Mouse (Mus musculus) liver, embryonic 16.5 days (tissue): ENCODE data around the gene Gatm. TPM values are rescaled to one million over a fixed set of nuclear protein-coding genes. Genes with fewer than 3 reads are reported as not detected.

Experiments used
- ATAC-seq: fragments of 200-750 bp; cut with Nextera tagmentation; 2 replicates; pipeline ENCODE4 v1.8.0; 2017; ENCODE audit warnings: low read depth, mild to moderate bottlenecking, moderate number of reproducible peaks, moderate library complexity
- H3K27ac ChIP-seq: fragments of 300-500 bp; sonication (generic); 2 replicates; pipeline ENCODE4 v1.5.1; 2014; ENCODE audit warnings: mild to moderate bottlenecking, low read length
- H3K27me3 ChIP-seq: fragments of 300-500 bp; sonication (generic); 2 replicates; pipeline ENCODE4 v1.6.1; 2014; ENCODE audit warnings: low read depth, low read length, mixed read lengths; ENCODE audit not compliant: control insufficient read depth, insufficient read depth
- H3K36me3 ChIP-seq: fragments of 300-500 bp; sonication (generic); 2 replicates; pipeline ENCODE4 v1.6.1; 2014; ENCODE audit warnings: mild to moderate bottlenecking; ENCODE audit not compliant: control insufficient read depth, insufficient read depth
- H3K4me1 ChIP-seq: fragments of 300-500 bp; sonication (generic); 2 replicates; pipeline ENCODE4 v1.6.1; 2014; ENCODE audit warnings: low read depth, low read length, mixed read lengths; ENCODE audit not compliant: control insufficient read depth
- H3K4me2 ChIP-seq: fragments of 300-500 bp; sonication (generic); 2 replicates; pipeline ENCODE4 v1.6.1; 2014; ENCODE audit warnings: low read depth, low read length, mixed read lengths
- H3K4me3 ChIP-seq: fragments of 300-500 bp; sonication (generic); 2 replicates; pipeline ENCODE4 v1.5.1; 2014; ENCODE audit warnings: low read depth, mild to moderate bottlenecking, low read length
- H3K9ac ChIP-seq: fragments of 300-500 bp; sonication (generic); 2 replicates; pipeline ENCODE4 v1.6.1; 2014; ENCODE audit warnings: low read depth, low read length
- H3K9me3 ChIP-seq: fragments of 300-500 bp; sonication (generic); replicated peaks from 2 replicates; pipeline ENCODE4 v1.6.1; 2016; ENCODE audit warnings: low read length; ENCODE audit not compliant: control insufficient read depth
- WGBS: fragments of 180-500 bp; shearing (Covaris S2); extraction: QIAGEN DNeasy Blood & Tissue Kit; methylation state at CpG from one replicate; pipeline ENCODE4 v1.1.7; 2014; ENCODE audit not compliant: insufficient replicate concordance; 5-methylcytosine and 5-hydroxymethylcytosine counted together
- polyA plus RNA-seq: library from polyadenylated mRNA; unstranded; fragments of >200 nt; fragmentation: Nextera tagmentation; extraction: Ambion mirVana; gene quantifications from 2 replicates; pipeline ENCODE4 v1.2.1, GENCODE M21; 2015

Gatm gene
- polyA plus RNA-seq, 1 experiment from 2014 or later = 27.4 TPM

DNA sequence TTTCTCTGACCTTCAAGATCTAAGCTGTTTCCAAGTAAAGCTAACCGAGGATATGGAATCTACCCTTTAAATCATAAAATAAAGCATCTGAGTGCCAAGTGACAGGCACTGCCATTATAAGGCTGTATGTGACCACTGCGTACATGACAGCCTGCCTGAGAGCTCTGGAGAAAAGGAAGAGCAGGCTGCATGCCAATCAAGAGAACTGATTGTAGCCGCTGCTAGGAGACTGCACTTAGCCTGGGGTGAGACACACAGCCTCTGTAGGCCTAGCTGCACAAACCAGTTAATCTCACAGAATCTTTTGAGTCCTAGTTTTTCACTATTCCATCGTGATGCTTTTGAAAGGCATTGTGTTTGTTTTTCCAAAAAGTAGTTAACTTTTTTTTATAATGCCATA, 7.6 kb upstream of the Gatm start:
- no peak for ATAC-seq
- WGBS = 46% methylated on average over 4 of the region's 4 CpGs
- no peaks in the 10 kb centered on the region for H3K4me1 ChIP-seq

DNA sequence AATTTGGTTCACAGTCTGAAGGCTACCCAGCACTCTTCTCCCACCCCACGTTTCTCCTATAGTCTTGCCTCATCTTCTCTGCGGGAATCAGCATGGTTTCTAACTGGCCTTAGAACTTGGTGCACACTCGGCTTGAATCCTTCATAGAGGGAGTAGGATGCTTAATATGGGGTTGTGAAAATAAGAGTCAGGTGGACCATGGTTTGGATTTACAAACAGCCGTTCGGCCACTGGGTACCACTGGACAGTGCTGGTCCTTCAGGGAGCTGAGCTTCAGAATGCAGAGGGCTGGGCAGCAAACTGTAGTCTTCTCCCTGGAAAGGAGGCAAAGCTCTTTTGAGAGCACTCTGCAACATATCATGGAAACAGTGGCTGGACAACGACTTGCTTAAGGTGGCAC, 6.7 kb upstream of the Gatm start:
- Histone ChIP-seq H3K9ac (no peak overlapping the region), H3K4me3 (no peak overlapping the region), H3K27ac (no peak overlapping the region), H3K27me3 (no peaks in the 10 kb centered on the region), H3K4me2 (no peak overlapping the region), H3K9me3 (no peaks in the 10 kb centered on the region), H3K36me3 (no peaks in the 10 kb centered on the region), H3K4me1 (no peaks in the 10 kb centered on the region)
- 69% methylated on average over 6 of the region's 6 CpGs for WGBS
- ATAC-seq = no peak

More for the DNA sequence above, 7.6 kb upstream of the Gatm start:
- H3K4me2 ChIP-seq = no peak overlapping the region
- no peaks in the 10 kb centered on the region for H3K36me3 ChIP-seq
- H3K27ac ChIP-seq = no peak overlapping the region
- H3K9me3 ChIP-seq = no peaks in the 10 kb centered on the region
- no peak overlapping the region for H3K4me3 ChIP-seq
- H3K9ac ChIP-seq = no peak overlapping the region
- no peaks in the 10 kb centered on the region for H3K27me3 ChIP-seq

GRCm38 (mm10) chr2:122616237-122616636, 5.1 kb upstream of the Gatm start:
- Histone ChIP-seq H3K27ac (no peak overlapping the region), H3K4me3 (no peak overlapping the region), H3K27me3 (no peaks in the 10 kb centered on the region), H3K36me3 (no peaks in the 10 kb centered on the region), H3K9ac (no peak overlapping the region), H3K4me1 (no peaks in the 10 kb centered on the region), H3K4me2 (no peak overlapping the region), H3K9me3 (no peaks in the 10 kb centered on the region)
- no peak for ATAC-seq
- 63% methylated on average over 6 of the region's 6 CpGs for WGBS

- WGBS = 63% methylated on average over 4 of the region's 4 CpGs
- Histone ChIP-seq H3K9me3 (no peaks in the 10 kb centered on the region), H3K4me1 (no peaks in the 10 kb centered on the region; the same call in 1 of the 2 replicates), H3K9ac (peak overlapping the region; percentile 49; the same call in 1 of the 2 replicates), H3K27ac (no peak overlapping the region), H3K4me2 (peak overlapping the region; percentile 75), H3K36me3 (no peaks in the 10 kb centered on the region), H3K4me3 (peak overlapping the region; percentile 59), H3K27me3 (peaks cover 3% of the 10 kb centered on the region)
- ATAC-seq = no peak
Observed at GRCm38 (mm10) chr2:122611654-122611973, 511 bp upstream of the Gatm start.

GRCm38 (mm10) chr2:122608820-122609219, 2.3 kb downstream of the Gatm start:
- H3K27ac ChIP-seq = no peak overlapping the region
- 62% methylated on average over 9 of the region's 9 CpGs for WGBS
- no peak overlapping the region for H3K4me2 ChIP-seq
- no peaks in the 10 kb centered on the region; the same call in 1 of the 2 replicates for H3K4me1 ChIP-seq
- no peak overlapping the region for H3K4me3 ChIP-seq
- no peak for ATAC-seq
- no peak overlapping the region for H3K9ac ChIP-seq
- no peaks in the 10 kb centered on the region for H3K9me3 ChIP-seq
- peaks cover 3% of the 10 kb centered on the region for H3K27me3 ChIP-seq
- H3K36me3 ChIP-seq = no peaks in the 10 kb centered on the region

DNA sequence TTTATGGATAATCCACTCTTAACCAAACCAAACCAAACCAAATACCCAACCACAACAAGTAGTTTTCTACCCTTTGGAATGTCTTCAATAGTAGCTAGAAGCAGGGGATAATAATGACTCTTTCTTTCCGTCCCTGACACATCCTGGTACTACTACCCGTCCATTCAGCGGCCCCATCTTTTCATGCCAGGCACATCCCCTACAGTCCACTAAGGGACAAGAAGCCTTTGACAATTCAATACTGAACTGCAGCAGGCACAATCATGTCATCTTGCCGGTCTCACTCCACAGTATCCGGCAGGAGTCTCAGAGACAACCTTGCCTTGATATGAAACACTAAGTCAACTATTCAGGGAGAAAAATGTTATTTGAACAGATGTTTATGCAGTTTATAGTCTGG, 5.3 kb downstream of the Gatm start:
- Histone ChIP-seq H3K36me3 (no peaks in the 10 kb centered on the region), H3K9ac (no peak overlapping the region), H3K9me3 (no peaks in the 10 kb centered on the region), H3K27me3 (peaks cover under 1% of the 10 kb centered on the region), H3K4me3 (no peak overlapping the region), H3K27ac (no peak overlapping the region), H3K4me2 (no peak overlapping the region), H3K4me1 (no peaks in the 10 kb centered on the region; the same call in 1 of the 2 replicates)
- ATAC-seq = no peak
- WGBS = 75% methylated on average over 5 of the region's 5 CpGs

- WGBS = 76% methylated on average over 2 of the region's 2 CpGs
- ATAC-seq = no peak
- H3K4me3 ChIP-seq = no peak overlapping the region
- no peaks in the 10 kb centered on the region for H3K4me1 ChIP-seq
- H3K27ac ChIP-seq = no peak overlapping the region
- H3K36me3 ChIP-seq = no peaks in the 10 kb centered on the region
- H3K9ac ChIP-seq = no peak overlapping the region
- H3K9me3 ChIP-seq = no peaks in the 10 kb centered on the region
- no peaks in the 10 kb centered on the region for H3K27me3 ChIP-seq
- H3K4me2 ChIP-seq = no peak overlapping the region
Observed at GRCm38 (mm10) chr2:122601354-122601753, 9.7 kb downstream of the Gatm start.

DNA sequence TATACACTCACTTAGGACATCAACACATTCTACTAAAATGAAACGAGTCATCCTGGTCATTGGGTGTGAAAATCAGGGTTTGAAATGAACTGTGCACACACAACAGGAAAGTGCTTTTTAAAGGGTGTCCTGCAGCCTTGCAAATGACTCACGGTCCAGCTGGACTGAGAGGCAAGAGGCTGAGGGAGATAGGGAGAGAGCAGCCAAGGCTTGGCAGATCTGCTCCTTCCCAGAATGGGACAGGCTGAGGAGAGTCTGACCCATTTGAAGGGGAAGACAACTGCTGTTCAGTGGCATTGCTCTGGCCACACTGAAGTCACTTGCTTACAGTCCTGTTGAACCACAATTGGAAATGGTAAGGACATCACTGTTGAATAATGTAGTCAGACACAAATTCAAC, 11.4 kb downstream of the Gatm start:
- Histone ChIP-seq H3K36me3 (no peaks in the 10 kb centered on the region), H3K4me2 (no peak overlapping the region), H3K4me1 (no peaks in the 10 kb centered on the region), H3K27ac (no peak overlapping the region), H3K9me3 (no peaks in the 10 kb centered on the region), H3K4me3 (no peak overlapping the region), H3K9ac (no peak overlapping the region), H3K27me3 (no peaks in the 10 kb centered on the region)
- 51% methylated on average over 2 of the region's 2 CpGs for WGBS
- no peak for ATAC-seq

GRCm38 (mm10) chr2:122595461-122595860, 15.6 kb downstream of the Gatm start:
- no peak for ATAC-seq
- no peak overlapping the region for H3K9ac ChIP-seq
- H3K4me1 ChIP-seq = no peaks in the 10 kb centered on the region
- H3K27ac ChIP-seq = no peak overlapping the region
- no peak overlapping the region for H3K4me2 ChIP-seq
- H3K27me3 ChIP-seq = no peaks in the 10 kb centered on the region
- H3K36me3 ChIP-seq = no peaks in the 10 kb centered on the region
- no peak overlapping the region for H3K4me3 ChIP-seq
- WGBS = 82% methylated on average over 16 of the region's 16 CpGs
- H3K9me3 ChIP-seq = no peaks in the 10 kb centered on the region
